Mouse (Mus musculus): ENCODE measurements around the gene Arnt2.
A peak's percentile ranks its signal among the peaks of the same experiment; 100 is the strongest.

Gene Arnt2

DNA sequence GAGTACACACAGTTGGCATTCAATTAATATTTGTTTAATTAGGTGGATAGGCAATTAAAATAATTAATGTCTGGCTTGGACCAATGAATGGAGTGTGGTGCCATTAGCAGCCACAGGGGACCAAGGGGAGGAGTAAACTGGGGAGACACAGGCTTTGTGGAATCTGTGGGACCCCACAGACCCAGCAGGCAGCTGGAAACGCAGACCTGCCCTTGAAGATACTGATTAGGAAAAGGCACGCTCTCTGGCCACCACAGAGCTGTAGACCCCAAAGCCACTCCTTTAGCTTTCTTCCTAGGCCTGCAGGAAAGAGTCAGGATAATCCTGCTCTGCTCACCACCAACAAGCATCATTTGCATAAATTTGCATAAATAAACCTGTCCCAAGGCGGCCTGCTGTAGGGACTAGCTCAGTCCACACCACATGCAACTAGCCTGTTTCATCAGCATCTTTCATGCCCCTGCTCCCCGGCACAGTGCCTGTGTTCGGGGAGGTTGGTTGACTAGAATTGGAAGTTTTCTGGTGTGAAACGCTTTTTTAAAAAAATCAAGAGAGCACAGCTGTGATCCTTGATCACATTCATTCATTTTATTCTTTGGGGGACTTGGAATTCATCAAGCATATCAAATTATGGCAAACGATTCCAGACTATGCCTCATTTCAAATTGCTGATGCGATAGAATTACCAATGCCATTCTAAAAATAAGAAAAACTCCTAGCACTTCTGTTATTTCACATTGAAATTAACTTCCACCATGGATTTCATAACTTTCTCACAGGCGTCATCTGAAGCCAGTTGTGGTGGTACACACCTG, 8.1 kb downstream of the Arnt2 start:
- DNase-seq (ENCODE audit: low spot score in 2 of 2), result no peak

DNA sequence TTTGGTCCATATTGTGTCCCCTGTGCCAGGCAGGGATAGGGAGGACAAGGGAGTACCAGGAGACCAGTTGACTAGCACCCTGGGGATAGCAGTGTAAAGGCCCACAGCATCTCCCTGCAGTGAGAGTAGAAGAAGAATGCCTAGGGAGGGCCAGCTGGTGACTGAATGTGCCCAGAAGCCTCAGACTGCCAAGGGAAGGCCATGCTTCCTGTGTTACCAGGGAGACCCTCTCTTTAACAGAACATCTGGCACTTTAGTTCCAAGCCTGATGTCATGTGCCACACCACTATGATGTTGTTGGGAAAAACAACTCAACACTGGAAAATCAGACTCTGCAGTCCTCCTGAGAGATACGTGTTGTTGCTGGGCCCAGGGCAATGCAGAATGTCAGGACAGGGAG, 12.7 kb downstream of the Arnt2 start:
- no peak for DNase-seq (ENCODE audit: low spot score in 2 of 2)

DNA sequence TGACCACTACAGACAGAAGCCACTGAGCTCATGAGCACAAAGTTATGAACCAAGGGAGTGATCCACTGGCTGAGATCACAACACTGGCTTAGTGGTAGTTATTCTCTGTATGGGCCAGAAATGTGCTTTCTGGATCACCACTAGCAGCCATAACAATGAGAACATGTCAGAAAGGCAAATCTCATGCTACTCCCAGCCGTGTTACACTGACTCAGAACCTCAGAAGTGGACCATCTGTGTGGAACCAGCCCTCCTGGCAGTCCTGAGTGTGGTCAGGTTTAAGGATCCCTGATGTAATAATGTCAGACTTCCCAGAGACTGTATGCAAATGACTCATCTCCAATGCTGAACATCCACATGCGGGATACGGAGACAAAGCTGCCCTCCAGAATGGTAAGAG, 13.4 kb downstream of the Arnt2 start:
- no peak for DNase-seq (ENCODE audit: low spot score in 2 of 2)

DNA sequence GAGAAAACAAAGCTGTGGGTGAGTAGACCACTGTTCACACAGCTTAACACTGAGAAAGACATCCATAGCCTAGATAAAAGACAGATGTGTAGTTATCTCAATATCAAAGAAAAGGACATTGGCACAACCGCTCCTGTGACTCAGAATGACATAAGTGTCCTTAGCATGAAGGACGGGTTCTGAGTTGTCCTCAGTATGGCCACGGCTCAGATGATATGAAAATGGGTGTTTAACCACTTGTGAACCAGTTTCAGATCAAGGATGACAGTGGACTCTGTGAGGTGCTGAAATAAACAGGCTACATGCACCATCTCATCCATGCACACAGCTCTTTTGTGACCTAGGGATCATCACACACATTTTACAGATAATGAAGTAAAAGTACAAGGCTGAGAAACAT, 22.1 kb downstream of the Arnt2 start:
- no peak for DNase-seq (ENCODE audit: low spot score in 2 of 2)

DNA sequence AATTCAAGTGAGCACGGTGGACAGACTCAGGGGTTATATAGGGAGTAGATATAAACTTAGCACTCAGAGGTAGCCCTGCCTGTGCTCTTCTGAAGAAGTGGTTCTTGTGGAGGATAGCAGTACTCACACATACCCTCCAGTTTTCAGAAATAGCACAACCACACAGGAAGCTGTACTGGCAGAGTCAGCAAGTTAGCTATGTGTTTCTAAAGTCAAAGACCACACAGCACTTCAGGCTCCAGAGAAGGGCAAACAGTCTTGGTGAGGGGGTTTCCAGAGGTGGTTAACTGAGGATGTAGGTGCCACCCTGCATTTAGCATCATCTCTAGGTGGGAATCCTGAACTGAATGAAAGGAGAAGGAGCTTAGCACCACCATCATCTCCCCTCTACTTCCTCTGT, 23.5 kb downstream of the Arnt2 start:
- DNase-seq (ENCODE audit: low spot score in 2 of 2), result no peak

DNA sequence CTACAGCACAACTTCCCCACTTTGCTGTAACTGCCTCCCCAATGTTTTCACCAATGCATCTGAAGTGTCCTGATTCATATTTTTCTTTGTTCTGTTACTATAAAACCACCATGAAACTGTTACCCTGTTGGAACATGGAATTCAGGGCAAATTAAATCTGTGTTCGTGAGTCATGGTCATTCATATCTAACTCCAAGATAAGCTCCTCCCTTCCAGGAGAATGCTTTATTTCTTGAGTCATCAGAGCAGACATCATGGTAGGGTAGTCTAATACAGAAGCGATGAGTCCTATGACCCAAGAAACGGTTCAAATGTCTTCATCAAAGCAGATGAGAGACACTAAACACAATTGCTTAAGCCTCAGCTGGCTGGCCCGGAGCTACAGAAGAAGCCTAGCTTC, 25.2 kb downstream of the Arnt2 start:
- no peak for DNase-seq (ENCODE audit: low spot score in 2 of 2)

DNA sequence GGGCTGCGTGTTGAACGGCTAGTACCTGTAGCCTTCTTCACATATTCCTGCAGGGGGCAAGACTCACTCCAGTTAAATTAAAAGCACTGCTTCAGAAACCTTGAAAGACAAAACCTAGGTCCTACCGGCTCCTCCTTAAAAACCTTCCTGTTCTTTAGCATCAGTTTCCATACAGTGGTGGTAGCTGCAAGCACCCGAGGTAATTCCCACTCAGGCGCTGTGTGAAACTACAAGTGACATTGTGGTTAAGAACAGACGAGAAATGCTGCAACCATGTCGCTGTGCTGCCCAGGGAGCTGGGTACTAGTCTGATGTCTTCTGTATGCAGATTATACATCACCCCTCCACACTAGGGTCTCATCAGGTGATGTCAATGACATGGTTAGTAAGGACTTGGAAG, 25.9 kb downstream of the Arnt2 start:
- no peak for DNase-seq (ENCODE audit: low spot score in 2 of 2)

DNA sequence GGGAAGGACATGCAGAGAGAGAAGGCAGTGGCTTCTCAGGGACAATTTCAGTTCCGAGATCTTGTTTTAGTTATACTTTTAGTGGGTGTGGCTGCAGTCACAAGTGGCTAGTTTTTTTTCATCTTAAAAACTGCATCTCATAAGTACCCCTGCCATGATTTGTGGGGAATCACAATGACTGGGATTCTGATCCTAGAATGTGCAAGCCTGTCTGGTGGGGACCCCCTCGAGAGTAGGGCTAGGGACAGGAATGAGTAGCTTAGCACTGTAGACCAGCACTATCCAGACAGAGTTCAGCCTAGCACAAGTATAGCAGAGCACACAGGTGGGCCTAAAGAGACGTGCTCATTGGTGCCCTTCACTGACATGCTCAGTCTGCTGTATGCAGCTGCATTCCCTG, 27.6 kb downstream of the Arnt2 start:
- DNase-seq (ENCODE audit: low spot score in 2 of 2), result no peak

DNA sequence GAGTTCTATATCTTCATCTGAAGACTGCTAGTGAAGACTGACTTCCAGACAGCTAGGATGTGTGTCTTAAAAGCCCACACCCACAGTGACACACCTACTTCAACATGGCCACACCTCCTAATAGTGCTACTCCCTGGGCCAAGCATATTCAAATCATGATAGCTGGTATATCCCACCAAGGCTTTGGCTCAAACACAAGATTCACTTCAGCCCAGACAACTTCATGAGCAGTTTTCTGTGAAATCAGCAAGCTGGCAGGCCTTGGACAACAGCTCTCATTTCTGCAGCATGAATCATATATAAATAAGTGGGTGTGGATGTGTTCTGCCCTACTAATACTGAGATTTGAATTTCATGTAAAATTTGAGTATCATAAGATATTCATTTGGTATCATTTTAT, 29.2 kb downstream of the Arnt2 start:
- DNase-seq (ENCODE audit: low spot score in 2 of 2), result no peak

DNA sequence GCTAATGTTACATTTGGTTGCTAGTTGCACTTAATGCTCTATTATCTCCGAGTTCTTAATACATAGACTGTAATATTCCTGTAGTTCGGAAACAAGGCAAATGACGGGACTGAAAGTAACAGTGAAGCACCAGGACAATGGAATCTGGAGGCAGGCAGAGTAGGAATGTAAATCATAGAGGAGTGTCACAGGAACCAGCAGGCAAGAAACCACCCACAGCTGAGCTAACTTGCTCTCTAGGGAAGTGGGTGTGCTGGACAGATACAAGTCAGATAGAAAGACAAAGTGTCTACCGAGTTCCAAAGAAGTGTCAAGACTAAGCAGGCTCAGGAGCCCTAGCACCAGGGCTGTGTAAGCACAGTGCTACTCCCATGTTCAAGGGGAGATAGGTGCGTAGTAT, 32.6 kb downstream of the Arnt2 start:
- no peak for DNase-seq (ENCODE audit: low spot score in 2 of 2)

DNA sequence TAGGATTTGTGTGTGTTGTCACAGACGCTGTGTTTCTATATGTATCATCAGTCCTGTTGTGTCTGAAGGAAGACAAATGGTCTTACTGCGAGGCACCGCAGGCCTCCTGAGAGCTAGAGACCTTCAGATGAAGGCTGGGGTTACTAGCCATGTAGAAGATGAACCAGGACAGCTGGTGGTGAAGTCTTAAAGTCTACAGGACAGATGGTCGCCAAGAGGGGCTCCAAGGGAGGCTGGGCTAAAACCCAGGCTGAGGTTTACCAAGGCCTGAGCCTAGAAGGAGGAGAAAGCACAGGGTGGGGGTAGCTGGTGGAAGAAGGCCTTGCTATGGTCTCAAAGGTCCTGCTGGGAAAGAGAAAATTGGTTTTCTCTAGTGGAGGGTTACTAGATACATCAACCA, 36.3 kb downstream of the Arnt2 start:
- DNase-seq (ENCODE audit: low spot score in 2 of 2), result no peak

DNA sequence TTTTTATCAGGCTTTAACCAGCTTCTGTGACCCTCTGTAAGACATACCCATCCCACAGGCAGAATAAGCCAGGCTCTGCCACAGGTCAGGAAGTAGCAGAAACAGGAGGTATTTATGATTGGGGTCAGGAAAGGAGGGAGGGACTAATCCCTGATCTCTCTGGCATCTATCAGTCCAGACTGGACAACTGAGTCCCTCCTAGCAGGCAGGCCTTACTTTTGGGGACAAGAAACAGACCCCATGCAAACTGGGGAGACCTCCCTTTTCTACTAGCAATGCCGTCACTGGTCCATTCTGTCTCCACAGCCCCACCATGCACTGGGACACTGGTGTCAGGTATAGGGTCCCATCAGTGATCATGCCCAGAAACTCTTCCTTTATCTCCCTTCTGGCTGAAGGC, 37.1 kb downstream of the Arnt2 start:
- DNase-seq (ENCODE audit: low spot score in 2 of 2), result no peak

DNA sequence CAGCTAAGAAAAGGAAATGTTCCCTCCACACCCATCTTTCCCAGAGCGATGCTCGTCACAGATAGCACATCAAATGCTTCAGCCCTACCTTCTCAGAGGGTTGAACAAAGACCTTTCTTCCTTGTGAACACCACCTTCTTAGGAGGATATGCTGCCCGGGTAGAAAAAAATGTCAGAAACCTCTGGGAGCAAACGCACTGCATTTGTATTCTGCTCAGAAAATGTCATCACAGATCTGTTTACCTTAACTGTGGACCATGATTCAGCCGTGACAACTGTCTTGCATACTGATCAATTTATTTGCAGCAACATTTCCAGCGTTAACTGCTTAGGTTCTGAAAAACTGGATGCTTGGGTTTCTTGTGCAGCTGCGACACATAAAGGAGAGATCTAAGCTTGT, 37.7 kb downstream of the Arnt2 start:
- no peak for DNase-seq (ENCODE audit: low spot score in 2 of 2)

DNA sequence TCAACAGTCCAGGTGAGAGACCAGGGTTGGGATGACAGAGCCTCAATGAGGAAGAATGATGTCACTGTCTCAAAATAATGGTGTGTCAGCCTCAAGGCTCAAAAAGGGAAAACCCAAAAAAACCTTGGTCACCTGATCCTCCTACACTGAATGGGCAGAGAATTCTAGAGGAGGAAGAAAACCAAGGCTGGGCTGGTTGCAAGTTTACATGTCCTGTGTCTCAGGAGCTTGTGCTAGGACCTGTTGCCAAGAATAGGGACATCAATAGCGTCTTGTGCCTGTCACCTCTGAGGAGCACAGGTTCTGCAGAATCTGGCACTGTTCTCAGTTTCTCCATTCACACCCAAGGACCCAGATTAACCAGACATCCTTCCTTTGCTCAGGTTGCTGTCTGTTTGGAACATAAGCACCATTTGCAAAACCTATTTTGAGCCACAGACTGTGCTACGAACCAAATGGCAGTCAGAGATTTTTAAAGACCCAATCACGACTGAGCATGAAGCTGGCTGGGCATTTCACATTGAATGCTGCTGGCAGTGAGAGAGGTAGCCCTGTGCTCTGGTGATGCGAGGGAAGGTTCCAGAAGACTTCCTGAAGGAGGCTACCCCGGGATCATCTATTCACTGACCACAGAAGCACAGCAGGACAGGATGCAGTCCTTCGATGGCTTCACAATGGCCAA, 38.9 kb downstream of the Arnt2 start:
- DNase-seq (ENCODE audit: low spot score in 2 of 2), result no peak

DNA sequence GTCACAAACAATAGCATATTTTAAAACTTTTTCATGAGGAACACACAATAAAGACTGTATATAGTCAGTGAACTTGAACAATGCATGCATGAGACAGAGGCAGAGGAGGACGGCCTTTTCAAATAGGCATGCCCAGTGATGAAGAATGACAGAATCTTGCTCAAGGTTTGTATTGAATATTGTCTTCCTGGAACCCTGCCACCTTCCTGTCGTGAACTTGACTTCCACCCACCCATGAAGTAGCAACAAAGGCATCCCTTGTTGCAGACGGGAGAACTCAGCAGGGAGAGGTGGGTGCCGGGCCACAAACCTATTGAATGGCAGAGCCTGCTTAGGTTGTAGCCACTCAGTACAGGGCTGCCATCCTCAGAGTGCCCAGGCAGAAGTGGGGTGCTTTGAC, 43.7 kb downstream of the Arnt2 start:
- no peak for DNase-seq (ENCODE audit: low spot score in 2 of 2)

DNA sequence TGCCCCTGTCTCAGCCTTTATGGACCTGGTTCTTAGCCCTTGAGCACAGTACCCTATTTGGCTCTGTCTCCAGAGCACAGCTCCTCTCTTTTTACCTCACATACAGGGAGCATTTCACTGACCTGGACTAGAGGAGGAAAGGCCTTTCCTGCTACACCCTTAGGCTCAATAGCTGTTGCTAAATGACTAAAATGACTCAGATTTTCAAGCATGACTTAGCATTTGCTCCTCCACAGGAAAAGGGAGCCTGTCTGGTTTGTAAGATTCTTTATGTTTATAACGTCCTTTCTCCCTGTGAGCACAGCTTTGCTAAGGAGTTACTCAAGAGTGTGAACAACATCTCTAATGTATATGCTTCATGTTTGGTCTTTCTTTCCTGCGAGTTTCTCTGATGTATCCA, 47.3 kb downstream of the Arnt2 start:
- no peak for DNase-seq (ENCODE audit: low spot score in 2 of 2)

DNA sequence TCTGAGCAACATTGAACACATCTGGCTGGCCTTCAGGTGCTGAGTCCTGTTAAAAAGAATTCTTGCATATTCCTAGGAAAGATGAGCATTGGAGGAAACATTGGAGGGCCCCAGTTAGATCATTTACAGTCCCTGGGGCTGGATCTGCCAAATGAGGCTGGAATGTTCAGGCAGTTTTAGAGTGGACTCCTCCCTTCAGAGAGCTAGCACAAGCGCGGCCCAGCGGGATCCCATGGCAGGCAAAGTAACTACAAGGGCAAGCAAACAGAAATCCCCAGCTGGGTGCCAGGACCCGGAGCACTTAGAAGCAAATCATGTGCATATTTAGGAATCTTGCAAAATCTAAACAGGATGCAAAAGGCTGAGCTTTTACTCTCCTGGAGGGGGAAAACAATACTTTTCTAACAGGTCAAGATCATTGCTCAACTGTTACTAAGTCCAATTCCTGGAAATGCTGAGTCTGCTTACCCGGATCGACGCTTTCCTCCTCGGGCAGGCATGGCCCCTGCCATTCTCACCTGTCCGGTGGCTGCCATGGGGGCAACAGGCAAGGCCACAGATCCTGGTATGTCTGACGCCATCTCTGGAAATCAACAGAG, 48.8 kb downstream of the Arnt2 start:
- DNase-seq (ENCODE audit: low spot score in 2 of 2), result no peak

DNA sequence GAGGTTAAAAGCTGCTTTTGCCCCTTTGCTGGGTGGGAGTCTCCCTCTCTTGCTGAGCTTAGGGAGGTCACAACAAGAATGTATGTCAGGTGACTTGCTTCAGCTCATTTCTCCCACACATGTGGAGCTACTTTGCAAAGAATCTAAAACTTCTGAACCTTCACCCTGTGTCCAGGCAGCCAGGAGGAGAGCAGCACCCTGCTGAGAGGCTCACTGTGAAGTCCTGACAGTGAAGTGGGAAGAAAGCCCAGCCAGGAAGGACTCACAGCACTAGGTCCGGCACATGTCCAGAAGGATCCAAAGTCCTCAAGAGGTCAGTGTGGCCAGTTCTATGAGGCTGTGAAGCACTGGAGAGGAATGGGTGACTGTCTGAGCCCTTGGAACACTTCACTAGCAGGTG, 51.5 kb downstream of the Arnt2 start:
- no peak for DNase-seq (ENCODE audit: low spot score in 2 of 2)

DNA sequence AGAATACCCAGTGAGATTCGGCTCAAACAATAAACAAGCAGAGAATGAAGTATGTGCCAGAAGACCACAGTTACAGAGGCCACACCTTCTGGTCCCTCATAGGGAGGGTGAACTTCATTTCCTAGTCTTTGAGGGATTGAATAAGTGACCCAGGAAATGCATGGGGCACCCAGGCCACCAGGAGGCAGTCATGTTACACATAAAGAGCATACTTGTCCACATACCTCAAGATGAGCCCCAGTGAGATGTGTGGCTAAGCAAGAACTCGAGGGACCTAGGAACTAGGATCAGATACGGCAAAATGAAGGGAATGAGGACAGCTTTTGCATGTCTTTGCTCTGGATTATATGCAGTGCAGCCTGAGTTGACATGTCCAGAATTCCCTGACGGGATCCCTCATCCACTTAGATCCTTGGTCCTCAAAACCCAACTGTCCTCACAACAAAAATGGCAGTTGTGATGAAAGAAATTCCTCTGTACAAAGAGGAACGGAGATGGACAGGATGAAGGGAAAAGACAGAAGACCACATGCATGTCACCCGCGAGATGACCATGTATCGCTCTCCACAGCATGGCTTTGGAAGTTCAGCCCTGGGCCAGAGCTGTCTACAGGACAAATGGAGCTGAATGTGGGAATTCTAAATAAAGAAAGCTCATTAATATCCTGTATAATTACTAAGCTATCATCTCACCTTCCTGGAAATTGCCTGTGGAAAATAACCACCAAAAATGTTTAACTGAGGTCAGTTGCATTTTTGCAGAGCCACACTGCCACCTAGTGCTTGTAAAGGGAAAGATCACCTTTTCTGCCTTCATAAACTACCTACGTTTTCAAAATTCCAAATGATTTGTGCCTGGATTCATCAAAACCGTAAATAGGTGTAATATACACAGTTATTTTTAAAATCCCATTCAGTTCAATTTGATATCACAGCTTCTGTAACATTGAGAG, 54.1 kb downstream of the Arnt2 start:
- DNase-seq (ENCODE audit: low spot score in 2 of 2), result peak; percentile 30 to 56

DNA sequence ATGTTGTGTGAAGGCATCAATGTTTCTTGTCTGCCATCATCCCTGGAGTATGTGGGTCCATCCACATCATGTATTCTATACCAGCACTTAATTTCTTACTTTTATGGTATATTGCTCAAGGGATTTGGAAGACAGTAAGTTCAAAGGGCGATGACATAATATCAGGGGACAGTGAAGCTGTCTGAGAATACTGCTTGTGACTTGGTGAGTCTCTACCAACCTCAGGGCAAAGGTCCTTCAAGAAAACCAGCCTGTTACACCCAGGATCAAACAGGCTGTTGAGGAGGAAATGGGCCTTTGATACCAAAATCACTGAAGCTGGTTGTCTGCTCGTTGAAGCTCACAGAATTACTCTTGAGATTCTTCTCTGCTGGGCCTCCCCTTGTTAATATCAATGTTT, 55.1 kb downstream of the Arnt2 start:
- DNase-seq (ENCODE audit: low spot score in 2 of 2), result no peak

DNA sequence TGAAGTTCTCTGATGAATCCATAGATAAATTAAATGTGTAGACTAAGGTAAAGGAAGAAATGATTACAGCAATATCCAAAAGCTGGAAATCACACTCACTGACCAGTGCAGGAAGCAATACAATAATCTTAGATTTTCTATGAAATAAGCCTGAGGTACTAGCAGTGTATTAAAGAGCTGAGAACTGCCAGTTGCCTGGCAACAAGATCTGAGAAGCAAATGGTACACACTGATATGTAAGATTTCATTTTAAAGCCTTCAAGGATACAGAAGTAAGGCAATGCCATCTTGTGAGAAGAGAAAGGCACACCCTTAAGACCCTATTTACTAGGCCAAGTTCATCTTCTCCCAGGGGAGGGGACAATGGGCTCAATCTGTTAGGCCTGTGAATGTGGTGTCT, 59.4 kb downstream of the Arnt2 start:
- DNase-seq (ENCODE audit: low spot score in 2 of 2), result no peak

DNA sequence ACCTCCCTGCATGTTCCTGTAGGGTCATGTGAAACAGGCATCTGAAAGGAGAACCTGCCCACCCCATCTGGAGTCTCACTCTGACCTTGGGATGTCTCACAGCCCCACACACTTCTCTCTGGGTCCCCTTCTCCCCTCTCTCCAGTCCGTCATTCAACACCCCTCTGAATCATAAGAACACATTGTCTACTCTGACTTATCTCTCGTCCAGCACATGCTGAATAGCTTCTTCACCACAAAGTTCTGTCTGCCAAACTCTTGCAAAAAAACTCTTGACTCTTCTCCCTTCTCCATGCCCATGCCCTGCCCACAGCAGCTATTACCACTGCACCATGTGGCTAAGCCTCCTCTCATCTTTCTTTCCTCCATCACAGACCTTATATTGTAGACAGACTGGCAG, 60.0 kb downstream of the Arnt2 start:
- DNase-seq (ENCODE audit: low spot score in 2 of 2), result no peak

All from cerebellum, postnatal 4 days (tissue).